Mouse (Mus musculus) midbrain, embryonic 10.5 days (tissue): ENCODE data around the gene Ssbp2. TPM values are rescaled to one million over a fixed set of nuclear protein-coding genes. Genes with fewer than 3 reads are reported as not detected.

Source experiments
- DNase-seq: peaks from one replicate; pipeline ENCODE4 v3.0.0-alpha.2; 2017; ENCODE audit warnings: low spot score
- H3K27ac ChIP-seq: fragments of 300-500 bp; sonication (generic); replicated peaks from 2 replicates; pipeline ENCODE4 v1.5.1; 2016; ENCODE audit warnings: mild to moderate bottlenecking
- H3K27me3 ChIP-seq: fragments of 300-500 bp; sonication (generic); 2 replicates; pipeline ENCODE4 v1.6.1; 2016; ENCODE audit warnings: low read depth, mild to moderate bottlenecking; ENCODE audit not compliant: poor library complexity, severe bottlenecking
- H3K36me3 ChIP-seq: fragments of 300-500 bp; sonication (generic); 2 replicates; pipeline ENCODE4 v1.6.1; 2016; ENCODE audit warnings: mild to moderate bottlenecking, moderate library complexity
- H3K4me1 ChIP-seq: fragments of 300-500 bp; sonication (generic); 2 replicates; pipeline ENCODE4 v1.6.1; 2016
- H3K4me3 ChIP-seq: fragments of 300-500 bp; sonication (generic); 2 replicates; pipeline ENCODE4 v1.5.1; 2016; ENCODE audit warnings: mild to moderate bottlenecking, moderate library complexity
- H3K9me3 ChIP-seq: fragments of 300-500 bp; sonication (generic); replicated peaks from 2 replicates; pipeline ENCODE4 v1.6.1; 2016; ENCODE audit warnings: mild to moderate bottlenecking
- WGBS: fragments of 180-500 bp; shearing (Covaris S2); methylation state at CpG from one replicate; pipeline ENCODE4 v1.1.7; 2016; 5-methylcytosine and 5-hydroxymethylcytosine counted together
- polyA plus RNA-seq: library from polyadenylated mRNA; unstranded; fragments of >200 nt; fragmentation: Nextera tagmentation; extraction: Ambion mirVana; gene quantifications from 2 replicates; pipeline ENCODE4 v1.2.1, GENCODE M21; 2016

Gene Ssbp2
- polyA plus RNA-seq, 1 experiment from 2014 or later: 148 TPM

DNA sequence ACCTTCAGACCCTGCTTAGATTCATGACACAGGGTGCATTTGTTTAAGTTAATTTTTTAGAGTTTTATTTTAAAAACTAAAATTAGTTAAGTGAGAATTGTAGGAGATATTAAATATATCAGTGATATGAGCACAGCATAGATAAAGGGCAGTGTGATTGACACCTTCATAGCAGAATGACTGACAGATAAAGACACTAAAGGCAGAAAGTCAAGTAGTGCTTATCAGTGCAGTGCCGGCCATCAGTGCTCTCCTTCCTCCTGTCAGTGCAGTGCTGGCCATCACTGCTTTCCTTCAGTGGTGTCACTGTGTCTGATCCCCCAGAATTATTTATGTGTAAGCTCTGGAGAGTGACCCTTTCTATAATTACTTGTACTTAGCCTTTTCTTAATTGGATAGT is 159.3 kb downstream of the Ssbp2 start:
- peaks cover 2% of the 10 kb centered on the region; the same call in 1 of the 2 replicates for H3K9me3 ChIP-seq
- H3K4me3 ChIP-seq: no peak overlapping the region
- DNase-seq: no peak
- H3K4me1 ChIP-seq: no peaks in the 10 kb centered on the region
- no peak overlapping the region for H3K27ac ChIP-seq
- H3K36me3 ChIP-seq: peaks cover 12% of the 10 kb centered on the region
- 84% methylated on average over 1 of the region's 1 CpGs for WGBS
- H3K27me3 ChIP-seq: no peaks in the 10 kb centered on the region

GRCm38 (mm10) chr13:91620541-91620940 is 160.5 kb downstream of the Ssbp2 start:
- H3K27ac ChIP-seq: no peak overlapping the region
- H3K36me3 ChIP-seq: peaks cover 16% of the 10 kb centered on the region
- DNase-seq: no peak
- no peaks in the 10 kb centered on the region for H3K27me3 ChIP-seq
- WGBS: 90% methylated on average over 3 of the region's 3 CpGs
- no peak overlapping the region for H3K4me3 ChIP-seq
- H3K9me3 ChIP-seq: peaks cover 6% of the 10 kb centered on the region; the same call in 1 of the 2 replicates
- H3K4me1 ChIP-seq: no peaks in the 10 kb centered on the region

DNA sequence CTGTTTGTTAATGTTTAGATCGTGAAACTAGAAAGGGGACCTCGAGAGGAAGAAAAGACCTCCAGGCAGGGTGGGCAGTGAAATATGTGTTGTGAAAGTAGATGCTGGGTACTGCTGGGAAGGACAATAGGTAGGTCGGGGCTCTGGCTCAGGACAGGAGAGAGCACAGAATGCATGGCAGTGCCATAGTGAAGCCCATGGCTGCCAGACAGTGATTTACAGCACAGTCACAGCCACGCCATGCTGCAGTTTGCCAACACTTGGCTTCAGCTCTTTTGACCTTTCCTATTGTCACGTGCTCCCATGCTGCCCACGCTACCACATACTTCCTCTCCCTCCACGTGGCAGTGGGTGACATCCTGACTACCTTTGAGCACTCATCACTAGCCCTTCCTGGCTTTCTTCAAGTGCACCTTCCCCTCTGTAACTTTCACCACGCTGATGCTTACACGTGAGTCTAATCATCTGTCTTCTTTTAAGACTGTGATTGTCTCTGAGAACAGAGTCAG is 171.3 kb downstream of the Ssbp2 start:
- 90% methylated on average over 9 of the region's 9 CpGs for WGBS
- H3K4me1 ChIP-seq: no peaks in the 10 kb centered on the region
- H3K27me3 ChIP-seq: no peaks in the 10 kb centered on the region
- H3K9me3 ChIP-seq: no peaks in the 10 kb centered on the region
- H3K36me3 ChIP-seq: no peaks in the 10 kb centered on the region
- no peak overlapping the region for H3K4me3 ChIP-seq
- no peak for DNase-seq
- no peak overlapping the region for H3K27ac ChIP-seq

DNA sequence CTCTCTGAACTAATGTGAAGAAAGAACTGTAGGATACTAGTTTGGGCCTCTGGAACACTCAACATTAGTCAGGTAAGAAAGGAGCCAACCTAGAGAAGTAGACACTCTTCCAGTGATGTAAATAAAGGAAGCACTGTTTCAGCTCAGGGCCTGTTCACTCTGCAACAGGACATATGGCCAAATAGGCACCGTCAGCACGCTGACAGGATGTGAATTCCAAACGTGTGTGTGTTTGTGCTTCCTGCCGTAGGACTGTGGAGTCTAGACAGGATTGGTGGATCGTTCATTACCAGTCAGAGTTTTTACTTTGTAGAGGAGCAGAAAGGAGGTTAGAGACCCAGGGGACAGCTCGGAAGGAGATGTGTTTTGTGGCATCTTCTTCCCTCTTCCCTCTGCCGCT is 174.0 kb downstream of the Ssbp2 start:
- H3K27ac ChIP-seq: no peak overlapping the region
- H3K4me3 ChIP-seq: no peak overlapping the region
- WGBS: 80% methylated on average over 7 of the region's 7 CpGs

DNA sequence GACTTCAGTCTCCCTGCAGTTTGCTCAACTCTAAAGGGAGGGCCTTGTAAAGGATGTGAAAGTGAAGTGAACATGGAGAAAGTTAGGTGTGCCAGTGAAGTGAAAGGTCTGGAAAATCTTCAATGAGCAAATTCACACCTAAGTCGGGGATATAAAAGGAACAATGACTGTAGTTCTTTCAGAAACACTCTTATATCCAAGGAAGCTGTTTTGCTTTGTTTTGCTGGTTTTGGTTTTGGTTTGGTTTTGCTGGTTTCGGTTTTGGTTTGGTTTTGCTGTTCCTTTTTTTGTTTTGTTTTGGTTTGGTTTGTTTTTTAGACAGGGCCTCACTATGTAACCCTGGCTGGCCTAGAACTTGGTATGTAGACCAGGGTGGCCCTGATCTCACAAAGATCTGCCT is 175.9 kb downstream of the Ssbp2 start:
- H3K27me3 ChIP-seq: no peaks in the 10 kb centered on the region

More for the DNA sequence above, 174.0 kb downstream of the Ssbp2 start:
- DNase-seq: no peak
- no peaks in the 10 kb centered on the region for H3K27me3 ChIP-seq
- no peaks in the 10 kb centered on the region for H3K9me3 ChIP-seq
- no peaks in the 10 kb centered on the region for H3K36me3 ChIP-seq
- no peaks in the 10 kb centered on the region for H3K4me1 ChIP-seq

DNA sequence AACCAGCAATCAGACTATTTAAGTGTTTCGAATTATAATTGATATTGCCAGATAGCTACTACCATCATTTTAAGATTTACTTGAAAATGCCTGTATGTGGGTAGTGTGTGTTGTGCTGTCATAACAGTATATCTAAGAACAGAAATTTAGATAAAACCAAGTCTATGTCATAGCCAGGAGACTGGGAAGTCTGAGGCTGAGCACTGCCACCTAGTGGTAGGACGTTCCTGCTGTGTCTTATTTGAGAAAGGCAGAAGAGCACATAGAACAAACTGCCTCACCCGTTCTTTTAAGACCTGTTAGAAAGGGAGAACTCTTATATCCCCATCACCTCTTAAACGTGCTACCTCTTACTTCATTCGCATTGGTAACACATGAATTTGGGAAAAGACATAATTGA is 176.7 kb downstream of the Ssbp2 start:
- Histone ChIP-seq H3K4me1 (no peaks in the 10 kb centered on the region), H3K36me3 (no peaks in the 10 kb centered on the region), H3K27ac (no peak overlapping the region), H3K9me3 (no peaks in the 10 kb centered on the region), H3K27me3 (no peaks in the 10 kb centered on the region), H3K4me3 (no peak overlapping the region)
- peak; percentile 70 for DNase-seq
- 14% methylated on average over 5 of the region's 5 CpGs for WGBS

More for the DNA sequence above, 175.9 kb downstream of the Ssbp2 start:
- H3K36me3 ChIP-seq: no peaks in the 10 kb centered on the region
- H3K9me3 ChIP-seq: no peaks in the 10 kb centered on the region
- 87% methylated on average over 2 of the region's 2 CpGs for WGBS
- no peak overlapping the region for H3K4me3 ChIP-seq
- no peak overlapping the region for H3K27ac ChIP-seq
- H3K4me1 ChIP-seq: no peaks in the 10 kb centered on the region
- DNase-seq: no peak

DNA sequence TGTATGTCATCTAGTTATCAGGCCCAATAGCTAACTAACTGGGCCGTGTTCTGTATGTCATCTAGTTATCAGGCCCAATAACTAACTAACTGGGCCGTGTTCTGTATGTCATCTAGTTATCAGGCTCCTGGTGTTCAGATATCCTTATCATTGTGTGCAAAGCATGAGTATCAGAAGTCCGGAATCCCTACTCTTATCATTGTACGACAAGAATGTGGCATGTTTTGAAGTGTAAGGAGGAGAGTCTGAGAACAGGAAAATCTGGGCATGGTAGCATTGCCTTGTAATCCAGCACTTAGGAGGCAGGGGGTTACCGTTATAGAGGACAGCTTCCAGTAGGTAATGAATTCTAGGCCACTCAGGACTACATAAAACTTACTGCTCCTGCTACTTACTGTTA is 178.8 kb downstream of the Ssbp2 start:
- Histone ChIP-seq H3K27me3 (no peaks in the 10 kb centered on the region), H3K36me3 (no peaks in the 10 kb centered on the region), H3K9me3 (no peaks in the 10 kb centered on the region), H3K4me3 (no peak overlapping the region), H3K4me1 (no peaks in the 10 kb centered on the region), H3K27ac (no peak overlapping the region)
- no peak for DNase-seq
- WGBS: 80% methylated on average over 5 of the region's 5 CpGs

GRCm38 (mm10) chr13:91640219-91640618 is 180.1 kb downstream of the Ssbp2 start:
- Histone ChIP-seq H3K27me3 (no peaks in the 10 kb centered on the region), H3K4me3 (no peak overlapping the region), H3K27ac (no peak overlapping the region), H3K9me3 (no peaks in the 10 kb centered on the region), H3K36me3 (no peaks in the 10 kb centered on the region), H3K4me1 (no peaks in the 10 kb centered on the region)
- no peak for DNase-seq
- 89% methylated on average over 5 of the region's 5 CpGs for WGBS

- Histone ChIP-seq H3K27ac (no peak overlapping the region), H3K27me3 (no peaks in the 10 kb centered on the region), H3K9me3 (no peaks in the 10 kb centered on the region), H3K36me3 (peaks cover 8% of the 10 kb centered on the region), H3K4me3 (no peak overlapping the region), H3K4me1 (peaks cover 12% of the 10 kb centered on the region)
- peak; percentile 55 for DNase-seq
- 24% methylated on average over 6 of the region's 6 CpGs for WGBS
Observed at GRCm38 (mm10) chr13:91648240-91648639, 188.2 kb downstream of the Ssbp2 start.

DNA sequence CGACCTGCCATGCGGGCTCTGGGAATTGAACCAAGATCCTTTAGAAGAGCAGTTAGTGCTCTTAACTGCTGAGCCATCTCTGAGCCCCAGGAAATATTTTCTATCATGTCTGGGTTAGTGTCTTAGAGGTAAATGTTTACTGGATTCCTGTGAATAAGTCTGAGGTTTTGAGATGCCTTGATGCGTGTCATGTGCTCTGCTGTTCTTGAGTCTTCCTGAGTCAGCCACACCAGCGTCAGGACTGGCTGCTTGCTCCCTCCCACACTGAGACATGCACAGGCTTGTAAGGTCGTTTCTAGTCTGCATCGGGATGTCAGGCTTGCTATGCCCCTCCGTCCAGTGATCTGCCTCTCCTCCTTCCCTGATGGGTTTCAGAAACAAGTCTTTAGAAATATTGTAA is 189.8 kb downstream of the Ssbp2 start:
- DNase-seq: no peak

GRCm38 (mm10) chr13:91661068-91661795 is 201.1 kb downstream of the Ssbp2 start:
- Histone ChIP-seq H3K27me3 (no peaks in the 10 kb centered on the region), H3K36me3 (no peaks in the 10 kb centered on the region), H3K4me1 (no peaks in the 10 kb centered on the region), H3K4me3 (no peak overlapping the region), H3K9me3 (no peaks in the 10 kb centered on the region), H3K27ac (no peak overlapping the region)
- 94% methylated on average over 5 of the region's 5 CpGs for WGBS
- DNase-seq: no peak

More for the DNA sequence above, 189.8 kb downstream of the Ssbp2 start:
- H3K4me1 ChIP-seq: peaks cover 12% of the 10 kb centered on the region
- no peaks in the 10 kb centered on the region for H3K27me3 ChIP-seq
- H3K27ac ChIP-seq: no peak overlapping the region
- peaks cover 8% of the 10 kb centered on the region for H3K36me3 ChIP-seq
- no peak overlapping the region for H3K4me3 ChIP-seq
- no peaks in the 10 kb centered on the region for H3K9me3 ChIP-seq
- 78% methylated on average over 7 of the region's 7 CpGs for WGBS

GRCm38 (mm10) chr13:91662751-91663150 is 202.7 kb downstream of the Ssbp2 start:
- Histone ChIP-seq H3K4me1 (no peaks in the 10 kb centered on the region), H3K36me3 (no peaks in the 10 kb centered on the region), H3K27me3 (no peaks in the 10 kb centered on the region), H3K4me3 (no peak overlapping the region), H3K27ac (no peak overlapping the region), H3K9me3 (no peaks in the 10 kb centered on the region)
- 77% methylated on average over 2 of the region's 2 CpGs for WGBS
- no peak for DNase-seq

DNA sequence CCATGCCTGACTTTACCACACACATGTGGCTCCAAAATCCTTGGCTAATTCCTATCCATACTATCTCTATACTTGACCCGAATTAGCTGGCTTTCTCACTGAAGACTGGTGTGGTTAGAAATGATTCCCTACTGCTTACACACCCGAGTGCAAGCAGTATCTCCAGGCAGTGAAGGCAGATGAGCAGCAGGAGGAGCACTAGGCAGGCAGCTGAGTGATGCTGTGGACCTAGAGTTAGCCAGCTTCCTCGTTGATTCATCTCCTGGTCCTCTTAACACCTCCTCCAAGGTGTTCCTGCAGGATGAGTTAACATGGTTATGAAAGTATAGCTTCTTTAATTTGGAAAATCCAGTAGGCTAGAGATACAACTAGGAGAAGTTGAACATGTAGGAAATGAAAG is 213.2 kb downstream of the Ssbp2 start:
- no peaks in the 10 kb centered on the region for H3K9me3 ChIP-seq
- H3K4me1 ChIP-seq: no peaks in the 10 kb centered on the region
- no peak overlapping the region for H3K4me3 ChIP-seq
- no peaks in the 10 kb centered on the region for H3K27me3 ChIP-seq
- 80% methylated on average over 3 of the region's 3 CpGs for WGBS
- peaks cover 20% of the 10 kb centered on the region for H3K36me3 ChIP-seq
- H3K27ac ChIP-seq: no peak overlapping the region
- no peak for DNase-seq
